ENCODE assay signal across 16 mouse cellular contexts in the genomic region with DNA sequence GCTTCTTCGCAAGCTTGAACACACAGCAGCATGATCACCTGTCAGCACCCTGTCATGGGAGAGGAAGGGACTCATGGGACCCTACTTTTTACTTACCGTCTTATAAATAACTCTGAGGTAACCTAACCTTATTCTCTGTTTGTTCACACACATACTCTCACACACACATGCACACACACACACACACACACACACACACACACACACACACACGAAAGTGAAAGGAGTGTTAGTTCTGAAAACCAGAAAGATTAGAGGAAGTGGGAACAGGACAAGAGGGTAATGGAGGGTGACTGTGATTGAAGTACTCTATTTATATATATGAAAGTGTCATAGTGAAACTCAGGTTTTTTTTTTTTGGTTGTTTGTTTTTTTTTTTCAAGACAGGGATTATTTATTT. TPM values are rescaled to one million over a fixed set of nuclear protein-coding genes. Genes with fewer than 3 reads are reported as not detected.
DNase-seq lines count a peak whose midpoint lies in the region; ATAC-seq and TF ChIP-seq lines count a peak whose summit lies in the region.
"Had no signal": no experiment of that assay in that cellular context is flagged by ENCODE, and none has a peak within 500 bp of the region (broad histone marks: within the 10 kb centered on the region; RNA-seq: fewer than 3 reads in every experiment).

No protein-coding gene starts in this region.

- peaks cover 29% of the 10 kb centered on the region for H3K4me1 ChIP-seq in thymus, adult 2 months (replicated peaks; ENCODE audit: control insufficient read depth, insufficient read depth, low read length)
- peaks cover 3% of the 10 kb centered on the region for H3K4me1 ChIP-seq in ES-Bruce4 (ENCODE audit: control insufficient read depth, insufficient read depth, low read length)

- 26% methylated on average over 3 of the region's 3 CpGs for WGBS in thymus, adult 2 months

- TF ChIP-seq POLR2A in thymus, adult 2 months (IDR thresholded peaks at IDR 0.05; ENCODE audit: control insufficient read depth, extremely low read depth, insufficient read depth, low read length, poor library complexity): no peak
- TF ChIP-seq POLR2A in ES-Bruce4 (IDR thresholded peaks at IDR 0.05; ENCODE audit: insufficient read depth, low read length): no peak

- no peak overlapping the region for H3K4me3 ChIP-seq in thymus, adult 2 months (ENCODE audit: control insufficient read depth, insufficient read depth, low read length)
- H3K4me3 ChIP-seq in ES-Bruce4 (ENCODE audit: low read depth, low read length): no peak overlapping the region
- H3K4me3 ChIP-seq: embryonic facial prominence, embryonic 12.5 days; hindbrain, embryonic 15.5 days; limb, embryonic 12.5 days; liver, embryonic 15.5 days had no signal

- no peak for TF ChIP-seq EP300 in ES-Bruce4 (IDR thresholded peaks at IDR 0.05; ENCODE audit: insufficient read depth, low read depth, low read length)

- no peaks in the 10 kb centered on the region for H3K9me3 ChIP-seq in ES-Bruce4 (replicated peaks; ENCODE audit: control insufficient read depth, insufficient read depth, low read length, poor library complexity, severe bottlenecking)
- H3K9me3 ChIP-seq: embryonic facial prominence, embryonic 12.5 days; hindbrain, embryonic 15.5 days; limb, embryonic 12.5 days; liver, embryonic 15.5 days had no signal

- no peak overlapping the region for H3K27ac ChIP-seq in thymus, adult 2 months (ENCODE audit: control insufficient read depth, insufficient read depth, low read length)
- H3K27ac ChIP-seq in ES-Bruce4 (ENCODE audit: insufficient read depth, low read length): peak overlapping the region; percentile 97
- H3K27ac ChIP-seq: embryonic facial prominence, embryonic 12.5 days; hindbrain, embryonic 15.5 days; limb, embryonic 12.5 days; liver, embryonic 15.5 days had no signal

- intact Hi-C loops in gastrocnemius, postnatal 36 days (cut with DNase I): no loop called here

- TF ChIP-seq CTCF in thymus, adult 2 months (IDR thresholded peaks at IDR 0.05; ENCODE audit: borderline replicate concordance, control insufficient read depth, extremely low read depth, insufficient read depth, low read length, poor library complexity): no peak
- TF ChIP-seq CTCF in ES-Bruce4 (IDR thresholded peaks at IDR 0.05; ENCODE audit: low read depth, low read length): no peak

- peak; percentile 22 for DNase-seq in thymus, postnatal 0 days (ENCODE audit: low spot score)
- DNase-seq in thymus, adult 2 months: no peak
- no peak for DNase-seq in adrenal gland, postnatal 14 days
- DNase-seq in gastrocnemius, postnatal 36 days: no peak
- DNase-seq in urinary bladder, postnatal 14 days (ENCODE audit: low spot score): no peak
- DNase-seq: cerebellum, adult 11-12 months; gastrocnemius, postnatal 10 days; kidney, adult 8-10 months; kidney, postnatal 4 days; retina, postnatal 1 day had no signal

- H3K27me3 ChIP-seq in thymus, adult 2 months (ENCODE audit: control insufficient read depth, insufficient read depth, low read length): no peaks in the 10 kb centered on the region
- H3K27me3 ChIP-seq in ES-Bruce4 (ENCODE audit: control insufficient read depth, insufficient read depth, low read length, poor library complexity, severe bottlenecking): no peaks in the 10 kb centered on the region
- H3K27me3 ChIP-seq: embryonic facial prominence, embryonic 12.5 days; hindbrain, embryonic 15.5 days; limb, embryonic 12.5 days; liver, embryonic 15.5 days had no signal

- peak overlapping the region; percentile 49 for H3K9ac ChIP-seq in ES-Bruce4 (ENCODE audit: low read depth, poor library complexity, severe bottlenecking)
- H3K9ac ChIP-seq: embryonic facial prominence, embryonic 12.5 days; hindbrain, embryonic 15.5 days; limb, embryonic 12.5 days; liver, embryonic 15.5 days had no signal

- peak; percentile 80 for ATAC-seq in inflammation-experienced regulatory T-cells, adult 6 months

- no peaks in the 10 kb centered on the region for H3K36me3 ChIP-seq in thymus, adult 2 months (ENCODE audit: control insufficient read depth, insufficient read depth, low read length)
- no peaks in the 10 kb centered on the region for H3K36me3 ChIP-seq in ES-Bruce4 (ENCODE audit: control insufficient read depth, insufficient read depth, low read length, poor library complexity, severe bottlenecking)
- H3K36me3 ChIP-seq: embryonic facial prominence, embryonic 12.5 days; hindbrain, embryonic 15.5 days; limb, embryonic 12.5 days; liver, embryonic 15.5 days had no signal

RNA-seq across cellular contexts. Expression of a gene that starts 18.1 kb away (rescaled TPM):
- polyA plus RNA-seq in thymus, postnatal 0 days (2015; fragmentation: Nextera tagmentation; extraction: Ambion mirVana): 48.3 and 55.1 TPM in 2 replicates
- polyA plus RNA-seq in thymus, adult 2 months (2012; rRNA removed): 67.4 and 71.5 TPM in 2 replicates
- 24.6 and 26.5 TPM in 2 replicates for polyA plus RNA-seq in ES-Bruce4 (2011; ENCODE audit: insufficient read depth, insufficient read length, low read depth, missing spikeins)
- 10 to 100 TPM; 11.9 to 42.4 (median 32.1) TPM for polyA plus RNA-seq in inflammation-experienced regulatory T-cells, adult 6 months (2017; shearing (Covaris generic))
- total RNA-seq in adrenal gland, postnatal 14 days (2021): 13.4 and 18.8 TPM in 2 replicates
- total RNA-seq in gastrocnemius, postnatal 36 days (2021): 1 to 10 TPM; 5.5 to 7.5 TPM

RNA-seq across cellular contexts. Expression of a gene that starts 21.5 kb away (rescaled TPM):
- polyA plus RNA-seq in thymus, postnatal 0 days (2015; fragmentation: Nextera tagmentation; extraction: Ambion mirVana): 17.8 and 18.3 TPM in 2 replicates
- 74.1 and 83.0 TPM in 2 replicates for polyA plus RNA-seq in thymus, adult 2 months (2012; rRNA removed)
- polyA plus RNA-seq in ES-Bruce4 (2011; ENCODE audit: insufficient read depth, insufficient read length, low read depth, missing spikeins): 198 and 200 TPM in 2 replicates
- 10 to 100 TPM; 40.6 to 53.9 (median 40.9) TPM for polyA plus RNA-seq in inflammation-experienced regulatory T-cells, adult 6 months (2017; shearing (Covaris generic))
- 21.4 and 26.8 TPM in 2 replicates for total RNA-seq in adrenal gland, postnatal 14 days (2021)
- 1 to 10 TPM; 4.0 to 4.3 TPM for total RNA-seq in gastrocnemius, postnatal 36 days (2021)

RNA-seq across cellular contexts. Expression of a gene that starts 41.9 kb away (rescaled TPM):
- 4.3 and 4.7 TPM in 2 replicates for polyA plus RNA-seq in thymus, postnatal 0 days (2015; fragmentation: Nextera tagmentation; extraction: Ambion mirVana)
- 12.5 and 19.0 TPM in 2 replicates for polyA plus RNA-seq in thymus, adult 2 months (2012; rRNA removed)
- polyA plus RNA-seq in ES-Bruce4 (2011; ENCODE audit: insufficient read depth, insufficient read length, low read depth, missing spikeins): 3.4 and 3.6 TPM in 2 replicates
- not detected for polyA plus RNA-seq in inflammation-experienced regulatory T-cells, adult 6 months (2017; shearing (Covaris generic))
- 29.8 and 32.9 TPM in 2 replicates for total RNA-seq in adrenal gland, postnatal 14 days (2021)
- 10 to 100 TPM; 13.9 to 14.3 TPM for total RNA-seq in gastrocnemius, postnatal 36 days (2021)
